Mouse (Mus musculus): ENCODE results near the gene Tbc1d8.

- TF ChIP-seq POLR2A (IDR thresholded peaks at IDR 0.05; ENCODE audit: extremely low read depth, insufficient read depth, low read length) (no peak), CTCF (IDR thresholded peaks at IDR 0.05; ENCODE audit: low read depth, low read length) (no peak)
Observed at GRCm38 (mm10) chr1:39418852-39419251, 59.7 kb downstream of the Tbc1d8 start.

Measured in liver, adult 2 months (tissue).